Mouse (Mus musculus): ENCODE data around the gene Vps45. TPM values are rescaled to one million over a fixed set of nuclear protein-coding genes. Genes with fewer than 3 reads are reported as not detected.
"Not testable (repeated sequence)": the region's sequence is repeated elsewhere in the genome, so short reads cannot be mapped to it uniquely, and the experiment has no call there.

The Vps45 gene
- polyA plus RNA-seq, 1 experiment from 2014 or later: 45.4 TPM

- Histone ChIP-seq H3K4me1 (0 out of 2 replicates have a peak, but pooled peaks cover 8% of the 10 kb centered on the region), H3K4me2 (replicated peaks) (no peak overlapping the region), H3K9ac (no peak overlapping the region), H3K9me3 (replicated peaks) (no peaks in the 10 kb centered on the region), H3K27ac (no peak overlapping the region), H3K4me3 (no peak overlapping the region), H3K36me3 (no peaks in the 10 kb centered on the region), H3K27me3 (no peaks in the 10 kb centered on the region)
- 73% methylated on average over 8 of the region's 8 CpGs for WGBS
- ATAC-seq (ENCODE audit: low FRiP score): no peak
Observed at GRCm38 (mm10) chr3:95957359-95958148, 100.7 kb downstream of the Vps45 start.

DNA sequence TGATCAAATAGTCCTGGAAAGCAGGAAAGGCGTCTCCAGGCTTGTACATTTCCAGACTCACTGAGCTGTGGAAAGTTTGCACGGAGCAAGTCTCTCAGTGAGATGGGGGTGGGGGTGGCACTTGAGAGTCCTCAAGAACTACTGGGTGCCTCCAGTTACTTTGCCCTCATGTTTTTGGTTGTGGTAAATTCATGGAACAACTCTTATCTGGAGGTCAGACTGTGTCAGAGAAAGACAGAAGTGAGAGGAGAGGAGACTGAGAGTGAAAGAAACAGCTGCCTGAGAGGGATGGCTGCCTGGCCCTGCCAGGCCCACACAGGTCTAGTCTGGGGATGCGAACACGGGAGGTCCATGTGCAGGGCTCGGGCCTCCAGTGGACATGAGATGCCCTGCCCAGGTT, 102.9 kb downstream of the Vps45 start:
- ATAC-seq (ENCODE audit: low FRiP score): no peak
- H3K4me2 ChIP-seq (replicated peaks): no peak overlapping the region
- H3K4me3 ChIP-seq: no peak overlapping the region
- WGBS: 91% methylated on average over 5 of the region's 5 CpGs
- H3K36me3 ChIP-seq: no peaks in the 10 kb centered on the region
- no peaks in the 10 kb centered on the region for H3K9me3 ChIP-seq (replicated peaks)
- no peak overlapping the region for H3K9ac ChIP-seq
- peaks cover 15% of the 10 kb centered on the region; the same call in 1 of the 2 replicates for H3K4me1 ChIP-seq
- no peak overlapping the region for H3K27ac ChIP-seq
- no peaks in the 10 kb centered on the region for H3K27me3 ChIP-seq

DNA sequence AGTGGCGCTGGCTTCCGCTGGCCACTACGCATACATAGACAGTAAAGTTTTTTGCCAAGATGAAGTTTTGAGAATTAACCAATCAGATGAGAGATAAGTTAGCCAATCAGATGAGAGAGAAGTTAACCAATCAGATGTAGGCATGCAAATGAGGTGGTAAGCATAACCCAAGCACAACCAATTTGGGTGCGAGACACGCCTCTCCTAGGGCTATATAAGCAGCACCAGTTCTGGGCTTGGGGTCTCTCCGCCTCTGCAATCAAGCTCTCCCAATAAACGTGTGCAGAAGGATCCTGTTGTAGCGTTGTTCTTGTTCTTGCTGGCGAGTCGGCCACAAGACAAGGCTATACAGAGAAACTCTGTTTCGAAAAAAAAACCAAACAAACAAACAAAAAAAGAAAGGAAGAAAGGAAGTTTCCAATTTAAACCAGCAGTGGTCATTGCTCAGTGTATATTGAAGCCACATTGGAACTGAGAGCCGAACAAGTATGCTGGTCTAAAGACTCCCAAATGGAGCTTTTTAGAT, 103.6 kb downstream of the Vps45 start:
- ATAC-seq (ENCODE audit: low FRiP score): not testable (repeated sequence)
- WGBS: 91% methylated on average over 12 of the region's 12 CpGs

GRCm38 (mm10) chr3:95953522-95953921, 104.7 kb downstream of the Vps45 start:
- H3K4me1 ChIP-seq: peaks cover 15% of the 10 kb centered on the region; the same call in 1 of the 2 replicates
- no peaks in the 10 kb centered on the region for H3K36me3 ChIP-seq
- no peak overlapping the region for H3K9ac ChIP-seq
- no peaks in the 10 kb centered on the region for H3K9me3 ChIP-seq (replicated peaks)
- no peak overlapping the region for H3K4me3 ChIP-seq
- no peak for ATAC-seq (ENCODE audit: low FRiP score)
- no peaks in the 10 kb centered on the region for H3K27me3 ChIP-seq
- no peak overlapping the region for H3K4me2 ChIP-seq (replicated peaks)
- peak overlapping the region; percentile 83 for H3K27ac ChIP-seq
- 67% methylated on average over 3 of the region's 3 CpGs for WGBS

More for the DNA sequence above, 103.6 kb downstream of the Vps45 start:
- not testable (repeated sequence) for H3K27ac ChIP-seq; H3K27me3 ChIP-seq; H3K4me2 ChIP-seq (replicated peaks); H3K4me3 ChIP-seq; H3K36me3 ChIP-seq; H3K9ac ChIP-seq; H3K9me3 ChIP-seq (replicated peaks)
- H3K4me1 ChIP-seq: peaks cover 15% of the 10 kb centered on the region; the same call in 1 of the 2 replicates

GRCm38 (mm10) chr3:95953023-95953422, 105.2 kb downstream of the Vps45 start:
- H3K4me3 ChIP-seq: no peak overlapping the region
- no peaks in the 10 kb centered on the region for H3K36me3 ChIP-seq
- H3K27me3 ChIP-seq: no peaks in the 10 kb centered on the region
- no peak for ATAC-seq (ENCODE audit: low FRiP score)
- H3K4me2 ChIP-seq (replicated peaks): no peak overlapping the region
- H3K9me3 ChIP-seq (replicated peaks): no peaks in the 10 kb centered on the region
- H3K4me1 ChIP-seq: peaks cover 15% of the 10 kb centered on the region; the same call in 1 of the 2 replicates
- H3K9ac ChIP-seq: peak overlapping the region; percentile 18; the same call in 1 of the 2 replicates
- peak overlapping the region; percentile 83 for H3K27ac ChIP-seq

DNA sequence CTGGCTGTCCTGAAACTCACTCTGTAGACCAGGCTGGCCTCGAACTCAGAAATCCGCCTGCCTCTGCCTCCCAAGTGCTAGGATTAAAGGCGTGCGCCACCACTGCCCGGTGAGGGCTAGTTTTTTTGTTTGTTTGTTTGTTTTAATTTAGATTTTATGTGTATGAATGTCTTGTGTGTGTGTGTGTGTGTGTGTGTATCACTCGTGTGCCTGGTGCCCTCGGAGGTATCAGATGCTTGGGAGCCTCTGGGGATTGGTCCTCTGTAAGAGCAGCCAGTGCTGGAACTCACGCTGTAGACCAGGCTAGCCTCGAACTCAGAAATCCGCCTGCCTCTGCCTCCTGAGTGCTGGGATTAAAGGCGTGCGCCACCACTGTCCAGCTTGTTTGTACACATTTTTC, 106.7 kb downstream of the Vps45 start:
- Histone ChIP-seq H3K9ac (peak overlapping the region; percentile 66), H3K27ac (peak overlapping the region; percentile 95), H3K4me2 (replicated peaks) (peak overlapping the region; percentile 69), H3K4me1 (peaks cover 15% of the 10 kb centered on the region; the same call in 1 of the 2 replicates), H3K4me3 (peak overlapping the region; percentile 46)
- WGBS: 69% methylated on average over 12 of the region's 12 CpGs
- H3K27me3 ChIP-seq; H3K36me3 ChIP-seq; H3K9me3 ChIP-seq (replicated peaks): not testable (repeated sequence)
- ATAC-seq (ENCODE audit: low FRiP score): peak; percentile 20; the same call in 1 of the 2 replicates

DNA sequence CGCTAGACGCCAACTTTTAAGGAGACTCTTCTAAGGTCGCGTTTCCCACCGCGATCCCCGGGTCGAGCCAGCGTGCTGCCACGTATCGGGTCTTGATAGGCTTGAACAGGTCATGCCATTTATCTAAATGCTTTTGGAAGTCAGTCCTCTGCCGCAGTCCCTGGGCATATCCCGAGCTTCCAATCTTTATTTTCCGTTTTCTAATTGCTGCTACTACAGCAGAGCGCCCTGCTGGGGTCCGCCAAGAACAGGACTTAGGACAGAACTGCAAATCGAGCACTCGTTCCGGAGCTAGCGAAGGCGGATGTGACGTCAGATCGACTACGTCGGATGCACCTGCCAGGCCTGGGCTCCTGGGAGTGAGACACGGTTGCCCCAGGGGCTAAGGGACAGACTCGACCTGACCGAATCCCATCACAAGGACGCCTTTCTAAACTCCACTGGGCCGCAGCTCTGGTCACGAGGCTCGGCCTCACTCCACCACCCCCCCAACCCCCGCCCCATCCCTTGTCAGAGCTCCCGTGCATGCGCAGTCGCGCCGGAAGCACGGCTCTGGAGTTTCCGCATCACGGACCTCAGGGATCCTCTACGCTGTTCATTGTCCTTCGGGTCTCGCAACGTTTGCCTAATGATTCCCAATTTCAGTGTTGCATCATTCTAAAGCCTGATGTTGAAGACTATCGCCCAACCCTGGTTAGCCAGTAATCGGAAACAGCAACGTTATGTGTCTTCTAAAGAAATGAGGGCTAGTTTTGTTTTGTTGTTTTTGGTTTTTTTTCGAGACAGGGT, 107.3 kb downstream of the Vps45 start:
- peak; percentile 94 for ATAC-seq (ENCODE audit: low FRiP score)
- WGBS: 2% methylated on average over 49 of the region's 49 CpGs
- H3K4me2 ChIP-seq (replicated peaks): peak overlapping the region; percentile 69

More for the DNA sequence above, 107.3 kb downstream of the Vps45 start:
- Histone ChIP-seq H3K9me3 (replicated peaks) (no peaks in the 10 kb centered on the region), H3K9ac (peak overlapping the region; percentile 66), H3K36me3 (peaks cover 6% of the 10 kb centered on the region), H3K27me3 (no peaks in the 10 kb centered on the region), H3K27ac (peak overlapping the region; percentile 95), H3K4me3 (peak overlapping the region; percentile 46), H3K4me1 (peaks cover 15% of the 10 kb centered on the region; the same call in 1 of the 2 replicates)

Other genes starting within 250 kb of the Vps45 start
- 28.3 and 29.6 TPM in 2 replicates for gene Rprd2, start 239.6 kb downstream of the Vps45 start, polyA plus RNA-seq (2016; fragmentation: Nextera tagmentation; extraction: Ambion mirVana)
- gene Prpf3, start 202.6 kb downstream of the Vps45 start, polyA plus RNA-seq (2016; fragmentation: Nextera tagmentation; extraction: Ambion mirVana): 52.5 and 56.9 TPM in 2 replicates
- gene Mrps21, start 186.9 kb downstream of the Vps45 start, polyA plus RNA-seq (2016; fragmentation: Nextera tagmentation; extraction: Ambion mirVana): 309 and 346 TPM in 2 replicates
- gene Ciart, start 176.2 kb downstream of the Vps45 start, polyA plus RNA-seq (2016; fragmentation: Nextera tagmentation; extraction: Ambion mirVana): 4.0 and 7.7 TPM in 2 replicates
- gene BC028528, start 166.5 kb downstream of the Vps45 start, polyA plus RNA-seq (2016; fragmentation: Nextera tagmentation; extraction: Ambion mirVana): 9.2 and 12.1 TPM in 2 replicates
- 32.4 and 36.8 TPM in 2 replicates for gene Aph1a, start 164.5 kb downstream of the Vps45 start, polyA plus RNA-seq (2016; fragmentation: Nextera tagmentation; extraction: Ambion mirVana)
- 12.8 and 13.8 TPM in 2 replicates for gene Car14, start 153.8 kb downstream of the Vps45 start, polyA plus RNA-seq (2016; fragmentation: Nextera tagmentation; extraction: Ambion mirVana)
- 265 and 297 TPM in 2 replicates for gene Anp32e, start 129.2 kb downstream of the Vps45 start, polyA plus RNA-seq (2016; fragmentation: Nextera tagmentation; extraction: Ambion mirVana)
- 77.4 and 79.3 TPM in 2 replicates for gene Plekho1, start 62.5 kb downstream of the Vps45 start, polyA plus RNA-seq (2016; fragmentation: Nextera tagmentation; extraction: Ambion mirVana)
- 17.3 and 18.2 TPM in 2 replicates for gene Otud7b, start 46.1 kb upstream of the Vps45 start, polyA plus RNA-seq (2016; fragmentation: Nextera tagmentation; extraction: Ambion mirVana)
- gene Mtmr11, start 103.5 kb upstream of the Vps45 start, polyA plus RNA-seq (2016; fragmentation: Nextera tagmentation; extraction: Ambion mirVana): 20.8 and 23.0 TPM in 2 replicates
- 164 and 170 TPM in 2 replicates for gene Sf3b4, start 113.9 kb upstream of the Vps45 start, polyA plus RNA-seq (2016; fragmentation: Nextera tagmentation; extraction: Ambion mirVana)
- gene Sv2a, start 122.7 kb upstream of the Vps45 start, polyA plus RNA-seq (2016; fragmentation: Nextera tagmentation; extraction: Ambion mirVana): 44.5 and 44.9 TPM in 2 replicates
- gene Bola1, start 161.2 kb upstream of the Vps45 start, polyA plus RNA-seq (2016; fragmentation: Nextera tagmentation; extraction: Ambion mirVana): 54.4 and 59.8 TPM in 2 replicates
- not detected in 2 replicates for gene Hist2h2ab, start 161.4 kb upstream of the Vps45 start, polyA plus RNA-seq (2016; fragmentation: Nextera tagmentation; extraction: Ambion mirVana)
- gene Hist2h2ac, start 162.4 kb upstream of the Vps45 start, polyA plus RNA-seq (2016; fragmentation: Nextera tagmentation; extraction: Ambion mirVana): 4.4 and 7.0 TPM in 2 replicates
- 5.8 and 7.0 TPM in 2 replicates for gene Hist2h2be, start 162.7 kb upstream of the Vps45 start, polyA plus RNA-seq (2016; fragmentation: Nextera tagmentation; extraction: Ambion mirVana)
- gene Hist2h3c2, start 180.7 kb upstream of the Vps45 start, polyA plus RNA-seq (2016; fragmentation: Nextera tagmentation; extraction: Ambion mirVana): 4.9 and 6.7 TPM in 2 replicates
- 49.8 and 72.3 TPM in 2 replicates for gene Hist2h2aa2, start 181.8 kb upstream of the Vps45 start, polyA plus RNA-seq (2016; fragmentation: Nextera tagmentation; extraction: Ambion mirVana)
- gene Hist2h2aa1, start 187.0 kb upstream of the Vps45 start, polyA plus RNA-seq (2016; fragmentation: Nextera tagmentation; extraction: Ambion mirVana): 16.0 and 22.0 TPM in 2 replicates
- 0.71 and 0.91 TPM in 2 replicates for gene Hist2h3c1, start 188.2 kb upstream of the Vps45 start, polyA plus RNA-seq (2016; fragmentation: Nextera tagmentation; extraction: Ambion mirVana)
- gene Hist2h4, start 204.8 kb upstream of the Vps45 start, polyA plus RNA-seq (2016; fragmentation: Nextera tagmentation; extraction: Ambion mirVana): 5.0 and 10.9 TPM in 2 replicates
- gene Hist2h3b, start 210.2 kb upstream of the Vps45 start, polyA plus RNA-seq (2016; fragmentation: Nextera tagmentation; extraction: Ambion mirVana): 39.7 and 58.2 TPM in 2 replicates
- 8.6 and 14.4 TPM in 2 replicates for gene Hist2h2bb, start 211.3 kb upstream of the Vps45 start, polyA plus RNA-seq (2016; fragmentation: Nextera tagmentation; extraction: Ambion mirVana)
- 2.0 TPM in 2 replicates for gene Fcgr1, start 235.5 kb upstream of the Vps45 start, polyA plus RNA-seq (2016; fragmentation: Nextera tagmentation; extraction: Ambion mirVana)

Measured in hindbrain, embryonic 12.5 days (tissue).